Mouse (Mus musculus): Measurements from ENCODE around the gene Golgb1. TPM values are rescaled to one million over a fixed set of nuclear protein-coding genes. Genes with fewer than 3 reads are reported as not detected.

Golgb1 gene
- polyA plus RNA-seq, 1 experiment from 2014 or later, result 91.7 TPM

DNA sequence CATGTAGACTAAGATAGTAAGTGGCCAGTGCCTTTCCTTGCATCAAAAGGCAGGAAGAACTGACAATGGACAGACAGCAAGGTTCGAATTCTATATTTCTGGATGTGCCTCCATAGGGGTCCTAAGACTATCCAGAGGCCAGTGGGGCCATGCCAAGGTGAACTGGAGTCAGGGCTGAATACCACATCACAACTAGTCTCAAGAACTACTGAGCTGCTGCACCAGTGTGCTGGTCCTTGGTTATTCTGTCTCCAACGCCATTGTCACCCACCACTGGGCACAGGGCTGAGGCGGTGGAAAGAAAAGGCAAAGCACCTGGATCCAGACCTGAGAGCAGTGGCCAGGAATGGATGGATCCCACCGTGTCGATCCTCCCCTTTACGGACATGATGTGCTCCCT, 57.6 kb downstream of the Golgb1 start:
- H3K27ac ChIP-seq (replicated peaks), result no peak overlapping the region
- no peak overlapping the region for H3K4me2 ChIP-seq
- H3K36me3 ChIP-seq, result peaks cover 59% of the 10 kb centered on the region
- WGBS, result 89% methylated on average over 6 of the region's 6 CpGs
- no peaks in the 10 kb centered on the region for H3K9me3 ChIP-seq
- no peak overlapping the region for H3K9ac ChIP-seq
- no peaks in the 10 kb centered on the region for H3K4me1 ChIP-seq (replicated peaks)
- no peaks in the 10 kb centered on the region for H3K27me3 ChIP-seq
- ATAC-seq (ENCODE audit: low read depth), result no peak
- H3K4me3 ChIP-seq, result no peak overlapping the region

GRCm38 (mm10) chr16:36934131-36934840, 59.3 kb downstream of the Golgb1 start:
- no peaks in the 10 kb centered on the region for H3K9me3 ChIP-seq
- H3K4me1 ChIP-seq (replicated peaks), result no peaks in the 10 kb centered on the region
- H3K4me3 ChIP-seq, result no peak overlapping the region
- no peak for ATAC-seq (ENCODE audit: low read depth)
- H3K27me3 ChIP-seq, result no peaks in the 10 kb centered on the region
- WGBS, result 82% methylated on average over 6 of the region's 6 CpGs
- peaks cover 41% of the 10 kb centered on the region for H3K36me3 ChIP-seq
- H3K27ac ChIP-seq (replicated peaks), result no peak overlapping the region
- H3K9ac ChIP-seq, result no peak overlapping the region
- no peak overlapping the region for H3K4me2 ChIP-seq

GRCm38 (mm10) chr16:36934841-36935620, 60.1 kb downstream of the Golgb1 start, which contains the start of gene Hcls1:
Gene Hcls1, plus strand, starts transcription at chr16:36934983.
- Histone ChIP-seq H3K9ac (no peak within 1 kb of the TSS), H3K4me2 (no peak within 1 kb of the TSS), H3K4me3 (no peak within 1 kb of the TSS), H3K27me3 (no peaks in the 10 kb centered on the region), H3K4me1 (replicated peaks) (no peaks in the 10 kb centered on the region), H3K36me3 (peaks cover 34% of the 10 kb centered on the region), H3K27ac (replicated peaks) (no peak within 1 kb of the TSS), H3K9me3 (no peaks in the 10 kb centered on the region)
- no peak for ATAC-seq (ENCODE audit: low read depth)
- WGBS, result 80% methylated on average over 7 of the region's 7 CpGs

- no peaks in the 10 kb centered on the region for H3K4me1 ChIP-seq (replicated peaks)
- no peak overlapping the region for H3K4me2 ChIP-seq
- H3K9me3 ChIP-seq, result no peaks in the 10 kb centered on the region
- no peak overlapping the region for H3K4me3 ChIP-seq
- no peak overlapping the region for H3K9ac ChIP-seq
- H3K27me3 ChIP-seq, result no peaks in the 10 kb centered on the region
- ATAC-seq (ENCODE audit: low read depth), result no peak
- WGBS, result 88% methylated on average over 3 of the region's 3 CpGs
- peaks cover 26% of the 10 kb centered on the region for H3K36me3 ChIP-seq
- H3K27ac ChIP-seq (replicated peaks), result no peak overlapping the region
Observed at GRCm38 (mm10) chr16:36935814-36936213, 60.9 kb downstream of the Golgb1 start.

DNA sequence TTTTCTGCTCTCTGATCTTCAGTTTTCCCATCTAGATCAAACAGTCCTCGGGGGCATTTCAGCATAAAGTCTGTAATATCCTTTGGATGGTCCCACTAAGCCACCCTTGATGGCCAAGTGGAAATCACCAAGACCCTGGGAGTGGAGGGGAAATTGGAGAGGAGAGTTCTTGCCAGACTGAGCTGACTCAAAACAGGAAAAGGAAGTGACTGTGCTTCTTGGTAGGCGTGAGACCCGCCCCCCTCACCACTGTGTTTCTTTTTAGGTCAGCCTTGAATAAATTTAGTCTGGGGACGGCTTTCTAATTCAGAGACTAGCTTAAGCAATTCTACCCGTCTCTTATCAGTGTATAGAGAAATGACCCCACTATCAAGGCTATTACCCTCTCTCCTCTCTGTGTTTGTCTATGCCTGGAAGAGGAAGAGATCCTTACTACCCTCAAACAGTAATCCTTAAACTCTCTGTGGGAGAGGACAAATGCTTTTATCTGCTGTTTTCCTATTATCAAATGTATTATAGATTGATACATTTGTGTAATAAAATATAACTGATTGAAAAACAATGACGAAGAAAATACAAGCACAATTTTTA, 66.3 kb downstream of the Golgb1 start:
- ATAC-seq (ENCODE audit: low read depth), result no peak
- no peaks in the 10 kb centered on the region for H3K27me3 ChIP-seq
- 79% methylated on average over 6 of the region's 6 CpGs for WGBS

DNA sequence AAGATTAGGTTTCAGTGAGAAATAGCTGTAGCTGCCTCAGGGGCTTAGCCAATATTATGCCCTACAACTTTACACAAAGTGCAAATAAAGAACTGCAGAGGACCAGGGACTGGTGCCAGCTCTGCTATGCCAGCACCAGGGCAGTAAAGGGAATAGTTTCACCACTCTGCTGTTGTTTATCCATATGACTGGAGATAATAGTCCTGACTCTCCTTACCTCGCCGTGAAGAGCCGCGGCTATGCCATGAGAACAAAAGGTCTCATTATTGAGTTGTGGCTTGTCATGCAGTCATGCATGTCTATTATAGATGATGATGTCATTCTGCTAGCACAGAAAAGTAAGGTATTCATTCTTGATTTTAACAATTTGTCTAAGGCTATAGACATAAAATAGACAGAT, 67.0 kb downstream of the Golgb1 start:
- no peak for ATAC-seq (ENCODE audit: low read depth)
- WGBS, result 77% methylated on average over 4 of the region's 4 CpGs

More for the DNA sequence above, 66.3 kb downstream of the Golgb1 start:
- Histone ChIP-seq H3K4me2 (no peak overlapping the region), H3K9ac (no peak overlapping the region), H3K27ac (replicated peaks) (no peak overlapping the region), H3K36me3 (no peaks in the 10 kb centered on the region), H3K9me3 (no peaks in the 10 kb centered on the region), H3K4me3 (no peak overlapping the region), H3K4me1 (replicated peaks) (no peaks in the 10 kb centered on the region)

DNA sequence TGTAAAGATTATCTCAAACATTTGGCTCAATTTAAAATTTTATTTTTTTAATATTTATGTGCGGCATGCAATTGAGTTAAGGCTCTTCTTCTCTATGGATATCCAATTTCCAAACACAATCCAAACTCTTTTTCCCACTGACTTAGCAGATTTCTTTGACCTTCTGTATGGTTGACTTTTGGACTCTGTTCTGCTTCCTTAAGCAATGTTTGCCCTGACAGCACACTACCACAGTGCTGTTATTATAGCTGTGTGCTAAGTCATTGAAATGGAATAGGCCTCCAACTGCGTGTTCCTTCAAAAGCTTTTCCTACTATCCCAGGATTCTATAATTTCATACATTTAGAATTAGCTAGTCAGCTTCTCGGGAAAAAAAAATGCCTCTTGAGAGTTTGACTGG, 68.7 kb downstream of the Golgb1 start:
- H3K36me3 ChIP-seq, result no peaks in the 10 kb centered on the region
- no peak for ATAC-seq (ENCODE audit: low read depth)
- H3K27ac ChIP-seq (replicated peaks), result no peak overlapping the region
- WGBS, result 87% methylated on average over 3 of the region's 3 CpGs
- H3K4me3 ChIP-seq, result no peak overlapping the region
- no peak overlapping the region for H3K9ac ChIP-seq
- no peaks in the 10 kb centered on the region for H3K27me3 ChIP-seq
- no peaks in the 10 kb centered on the region for H3K4me1 ChIP-seq (replicated peaks)
- H3K9me3 ChIP-seq, result no peaks in the 10 kb centered on the region
- no peak overlapping the region for H3K4me2 ChIP-seq

More for the DNA sequence above, 67.0 kb downstream of the Golgb1 start:
- no peak overlapping the region for H3K9ac ChIP-seq
- H3K36me3 ChIP-seq, result no peaks in the 10 kb centered on the region
- no peak overlapping the region for H3K27ac ChIP-seq (replicated peaks)
- no peaks in the 10 kb centered on the region for H3K9me3 ChIP-seq
- no peak overlapping the region for H3K4me2 ChIP-seq
- H3K4me3 ChIP-seq, result no peak overlapping the region
- H3K4me1 ChIP-seq (replicated peaks), result no peaks in the 10 kb centered on the region
- H3K27me3 ChIP-seq, result no peaks in the 10 kb centered on the region

- Histone ChIP-seq H3K4me1 (replicated peaks) (no peaks in the 10 kb centered on the region), H3K4me3 (no peak overlapping the region), H3K27me3 (no peaks in the 10 kb centered on the region), H3K36me3 (no peaks in the 10 kb centered on the region), H3K4me2 (no peak overlapping the region), H3K9me3 (no peaks in the 10 kb centered on the region), H3K9ac (no peak overlapping the region), H3K27ac (replicated peaks) (no peak overlapping the region)
- no peak for ATAC-seq (ENCODE audit: low read depth)
- WGBS, result 31% methylated on average over 12 of the region's 12 CpGs
Observed at GRCm38 (mm10) chr16:36944895-36945424, 70.0 kb downstream of the Golgb1 start.

DNA sequence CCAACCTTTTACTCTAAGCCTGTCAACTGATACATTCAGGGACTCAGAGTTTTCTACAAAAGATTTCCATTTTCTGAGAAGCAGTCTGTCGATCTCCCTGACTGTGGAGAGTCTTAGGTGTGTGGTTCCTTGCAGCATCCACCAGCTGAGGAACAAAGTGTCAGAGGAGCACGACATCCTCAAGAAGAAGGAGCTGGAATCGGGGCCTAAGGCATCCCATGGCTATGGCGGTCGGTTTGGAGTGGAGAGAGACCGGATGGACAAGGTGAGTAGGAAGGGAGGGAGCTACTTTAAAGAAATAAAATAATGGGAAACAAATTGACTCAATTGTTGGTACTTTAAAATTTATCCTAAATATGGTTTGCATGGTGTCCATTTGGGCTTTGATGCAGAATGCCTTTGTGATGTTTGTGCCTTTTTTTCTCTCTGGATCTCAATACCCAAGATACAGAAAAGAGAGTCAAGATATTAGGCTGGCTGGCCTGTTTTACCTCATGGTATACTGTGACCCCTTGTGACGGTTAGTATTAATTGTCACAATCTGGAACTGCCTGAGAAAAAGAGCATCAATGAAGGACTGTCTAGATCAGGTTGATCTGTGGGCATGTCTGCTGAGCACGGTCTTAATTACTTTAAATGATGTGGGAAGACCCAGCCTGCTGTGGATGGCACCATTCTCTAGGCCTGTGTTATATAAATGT, 71.7 kb downstream of the Golgb1 start:
- Histone ChIP-seq H3K4me3 (no peak overlapping the region), H3K4me2 (no peak overlapping the region), H3K9ac (no peak overlapping the region), H3K27me3 (no peaks in the 10 kb centered on the region), H3K36me3 (no peaks in the 10 kb centered on the region), H3K4me1 (replicated peaks) (no peaks in the 10 kb centered on the region), H3K27ac (replicated peaks) (no peak overlapping the region), H3K9me3 (no peaks in the 10 kb centered on the region)
- 89% methylated on average over 8 of the region's 8 CpGs for WGBS
- ATAC-seq (ENCODE audit: low read depth), result no peak

DNA sequence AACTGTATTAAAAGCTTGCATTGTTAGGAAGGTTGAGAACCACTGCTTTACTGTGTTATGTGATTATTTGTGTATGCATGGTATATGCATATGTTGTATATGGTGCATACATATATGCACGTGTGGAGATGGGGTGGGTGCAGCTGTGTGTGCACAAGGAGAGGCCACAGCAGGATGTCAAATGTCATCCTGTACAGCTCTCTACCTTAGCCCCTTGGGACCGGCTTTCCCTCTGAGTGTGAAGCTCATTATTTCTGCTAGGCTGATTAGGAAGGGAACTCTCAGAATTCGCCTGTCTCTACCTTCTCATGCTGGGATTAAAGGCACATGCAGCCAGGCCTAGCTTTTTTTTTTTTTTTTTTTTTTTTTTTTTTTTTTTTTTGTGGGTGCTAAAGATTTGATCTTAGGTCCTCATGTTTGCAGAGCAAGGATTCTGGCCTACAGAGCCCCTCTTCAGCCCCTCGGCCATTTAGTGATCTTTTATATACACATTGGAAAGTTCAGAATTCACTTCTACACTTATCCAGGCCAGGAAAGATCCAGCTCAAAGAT, 72.8 kb downstream of the Golgb1 start:
- no peak overlapping the region for H3K9ac ChIP-seq
- H3K4me2 ChIP-seq, result no peak overlapping the region
- no peaks in the 10 kb centered on the region for H3K4me1 ChIP-seq (replicated peaks)
- ATAC-seq (ENCODE audit: low read depth), result no peak
- no peaks in the 10 kb centered on the region for H3K27me3 ChIP-seq
- 71% methylated on average over 4 of the region's 4 CpGs for WGBS
- no peaks in the 10 kb centered on the region for H3K9me3 ChIP-seq
- H3K4me3 ChIP-seq, result no peak overlapping the region
- H3K27ac ChIP-seq (replicated peaks), result no peak overlapping the region
- H3K36me3 ChIP-seq, result no peaks in the 10 kb centered on the region

DNA sequence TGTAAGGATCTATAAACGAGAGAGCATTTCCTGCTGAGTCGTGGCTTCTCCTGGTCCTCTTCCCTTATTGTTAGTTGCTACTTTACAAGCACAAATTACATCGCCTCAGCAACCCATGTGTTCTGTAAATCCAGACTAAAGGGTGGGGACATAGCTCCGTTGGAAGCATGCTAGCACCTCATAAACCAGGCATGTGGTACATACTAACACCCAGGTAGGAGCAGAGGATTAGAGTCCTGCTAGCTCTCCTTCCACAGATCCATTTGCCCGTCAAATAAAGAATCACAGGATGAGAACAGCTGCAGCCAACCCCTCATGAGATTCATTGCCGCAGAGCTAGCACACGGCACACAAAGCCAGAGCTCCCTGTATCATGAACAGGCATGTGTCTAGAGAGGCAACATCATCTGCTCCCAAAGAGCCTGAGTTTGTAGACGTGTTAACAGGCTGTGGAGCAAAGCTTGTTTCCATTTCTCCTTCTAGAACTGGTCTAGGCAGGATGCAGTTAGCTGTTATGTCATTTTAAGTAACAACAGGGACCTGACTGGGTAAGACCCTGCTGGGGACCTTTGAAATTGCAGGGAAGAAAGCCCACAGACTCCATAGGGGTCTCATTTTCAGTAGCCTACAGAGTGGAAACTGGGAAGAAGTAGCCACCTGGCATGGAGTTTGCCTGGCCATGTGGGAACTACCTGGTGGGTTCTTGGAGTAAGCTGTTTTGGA, 74.8 kb downstream of the Golgb1 start:
- Histone ChIP-seq H3K27me3 (no peaks in the 10 kb centered on the region), H3K36me3 (no peaks in the 10 kb centered on the region), H3K4me1 (replicated peaks) (no peaks in the 10 kb centered on the region), H3K9me3 (no peaks in the 10 kb centered on the region), H3K9ac (no peak overlapping the region), H3K4me3 (no peak overlapping the region), H3K27ac (replicated peaks) (no peak overlapping the region), H3K4me2 (no peak overlapping the region)
- ATAC-seq (ENCODE audit: low read depth), result no peak
- WGBS, result 49% methylated on average over 8 of the region's 8 CpGs

Data from neural tube, embryonic 13.5 days (tissue).